Comparison of ENCODE assay signal across 10 mouse cellular contexts in the genomic region with DNA sequence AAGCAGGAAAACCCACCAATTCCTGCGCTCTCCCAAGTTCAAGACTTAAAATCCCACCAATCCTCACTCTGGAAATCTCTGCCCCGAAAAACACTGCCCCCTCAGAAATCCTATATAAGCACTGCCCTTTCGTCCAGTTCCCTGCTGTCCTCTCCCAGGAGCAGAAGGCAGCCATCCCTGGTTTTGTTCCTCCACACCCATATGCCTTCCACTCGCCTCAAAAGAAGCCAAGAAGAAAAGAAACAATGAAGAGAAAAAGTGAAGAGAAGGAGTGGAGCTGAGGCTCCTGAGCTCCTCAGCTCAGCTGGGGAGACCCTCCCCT. TPM values are rescaled to one million over a fixed set of nuclear protein-coding genes. Genes with fewer than 3 reads are reported as not detected.
DNase-seq lines count a peak whose midpoint lies in the region; ATAC-seq and TF ChIP-seq lines count a peak whose summit lies in the region.
"Had no signal": no experiment of that assay in that cellular context is flagged by ENCODE, and none has a peak within 500 bp of the region (broad histone marks: within the 10 kb centered on the region; RNA-seq: fewer than 3 reads in every experiment).

No protein-coding gene starts in this region.

- ATAC-seq in heart, embryonic 11.5 days (replicated peaks; ENCODE audit: insufficient number of reproducible peaks, low FRiP score, low TSS enrichment) = no peak
- ATAC-seq in forebrain, embryonic 15.5 days (replicated peaks) = no peak
- no peak for ATAC-seq in liver, embryonic 15.5 days (ENCODE audit: insufficient read depth)

- no peaks in the 10 kb centered on the region for H3K4me1 ChIP-seq in heart, embryonic 11.5 days (ENCODE audit: control insufficient read depth, insufficient read depth, low read length)
- peaks cover 2% of the 10 kb centered on the region; the same call in 1 of the 2 replicates for H3K4me1 ChIP-seq in heart, adult 2 months (ENCODE audit: control insufficient read depth, insufficient read depth, low read length)
- 0 out of 2 replicates have a peak, but pooled peaks cover 3% of the 10 kb centered on the region for H3K4me1 ChIP-seq in cerebellum, adult 2 months (ENCODE audit: control insufficient read depth, insufficient read depth, low read length)
- no peaks in the 10 kb centered on the region for H3K4me1 ChIP-seq in forebrain, embryonic 15.5 days
- H3K4me1 ChIP-seq in liver, embryonic 15.5 days (replicated peaks) = 0 out of 2 replicates have a peak, but pooled peaks cover 4% of the 10 kb centered on the region

- H3K4me3 ChIP-seq in heart, embryonic 11.5 days (ENCODE audit: low read depth, low read length) = no peak overlapping the region
- H3K4me3 ChIP-seq in heart, adult 2 months = no peak overlapping the region
- peak overlapping the region; percentile 35 for H3K4me3 ChIP-seq in cerebellum, adult 2 months (replicated peaks; ENCODE audit: insufficient read depth, low read depth, low read length)
- H3K4me3 ChIP-seq in forebrain, embryonic 15.5 days = peak overlapping the region; percentile 64
- no peak overlapping the region for H3K4me3 ChIP-seq in liver, embryonic 15.5 days (replicated peaks)

- intact Hi-C loops in heart, adult 2 months (cut with DNase I) = no loop called here

- no peak overlapping the region for H3K27ac ChIP-seq in heart, embryonic 11.5 days (ENCODE audit: low read depth, low read length)
- no peak overlapping the region for H3K27ac ChIP-seq in heart, adult 2 months
- peak overlapping the region; percentile 51; the same call in 1 of the 2 replicates for H3K27ac ChIP-seq in cerebellum, adult 2 months (ENCODE audit: insufficient read depth, low read length)
- peak overlapping the region; percentile 98 for H3K27ac ChIP-seq in forebrain, embryonic 15.5 days (replicated peaks)
- no peak overlapping the region for H3K27ac ChIP-seq in liver, embryonic 15.5 days (replicated peaks)

- WGBS in heart, embryonic 11.5 days (ENCODE audit: insufficient replicate concordance) = 46% methylated on average over 4 of the region's 4 CpGs
- 56% methylated on average over 4 of the region's 4 CpGs for WGBS in heart, adult 2 months
- WGBS in cerebellum, adult 2 months = 40% methylated on average over 4 of the region's 4 CpGs
- 38% methylated on average over 4 of the region's 4 CpGs for WGBS in forebrain, embryonic 15.5 days
- WGBS in liver, embryonic 15.5 days (ENCODE audit: insufficient replicate concordance) = 47% methylated on average over 4 of the region's 4 CpGs

- no peaks in the 10 kb centered on the region for H3K36me3 ChIP-seq in heart, embryonic 11.5 days (ENCODE audit: control insufficient read depth, insufficient read depth, low read length)
- no peaks in the 10 kb centered on the region for H3K36me3 ChIP-seq in heart, adult 2 months (ENCODE audit: control insufficient read depth, insufficient read depth, low read length)
- H3K36me3 ChIP-seq in forebrain, embryonic 15.5 days = no peaks in the 10 kb centered on the region
- H3K36me3 ChIP-seq in liver, embryonic 15.5 days (replicated peaks) = no peaks in the 10 kb centered on the region

- DNase-seq in heart, adult 2 months = no peak
- DNase-seq in cerebellum, adult 2 months = peak; percentile 16 to 35
- DNase-seq in urinary bladder, postnatal 36 days (ENCODE audit: low spot score in 2 of 2) = no peak
- no peak for DNase-seq in urinary bladder, postnatal 14 days (ENCODE audit: low spot score)
- DNase-seq in kidney, postnatal 14 days = no peak
- DNase-seq: thymus, adult 2 months had no signal

- no peaks in the 10 kb centered on the region for H3K9me3 ChIP-seq in heart, embryonic 11.5 days (replicated peaks; ENCODE audit: control insufficient read depth, low read length)
- H3K9me3 ChIP-seq in forebrain, embryonic 15.5 days = no peaks in the 10 kb centered on the region
- no peaks in the 10 kb centered on the region for H3K9me3 ChIP-seq in liver, embryonic 15.5 days (replicated peaks)

- H3K9ac ChIP-seq in heart, embryonic 11.5 days (ENCODE audit: low read depth, low read length) = no peak overlapping the region
- no peak overlapping the region for H3K9ac ChIP-seq in heart, adult 2 months (ENCODE audit: low read depth, low read length)
- peak overlapping the region; percentile 82 for H3K9ac ChIP-seq in forebrain, embryonic 15.5 days (replicated peaks)
- H3K9ac ChIP-seq in liver, embryonic 15.5 days = no peak overlapping the region

- TF ChIP-seq CTCF in heart, adult 2 months (IDR thresholded peaks at IDR 0.05) = no peak
- no peak for TF ChIP-seq CTCF in cerebellum, adult 2 months (IDR thresholded peaks at IDR 0.05; ENCODE audit: borderline replicate concordance, insufficient read depth, low read depth, low read length)

- TF ChIP-seq EP300 in heart, adult 2 months (IDR thresholded peaks at IDR 0.05; ENCODE audit: insufficient read depth, low read depth, low read length) = no peak

- peak overlapping the region; percentile 65 for H3K4me2 ChIP-seq in heart, embryonic 11.5 days
- H3K4me2 ChIP-seq in forebrain, embryonic 15.5 days (replicated peaks) = peak overlapping the region; percentile 60
- peak overlapping the region; percentile 74; the same call in 1 of the 2 replicates for H3K4me2 ChIP-seq in liver, embryonic 15.5 days

- no peak for TF ChIP-seq POLR2A in heart, adult 2 months (IDR thresholded peaks at IDR 0.05; ENCODE audit: insufficient read depth, low read depth, low read length)
- no peak for TF ChIP-seq POLR2A in cerebellum, adult 2 months (IDR thresholded peaks at IDR 0.05; ENCODE audit: borderline replicate concordance, insufficient read depth, low read length)

- no peaks in the 10 kb centered on the region for H3K79me2 ChIP-seq in heart, adult 2 months (replicated peaks; ENCODE audit: control insufficient read depth, insufficient read depth, low read length)

- peaks cover 6% of the 10 kb centered on the region for H3K27me3 ChIP-seq in heart, embryonic 11.5 days (ENCODE audit: control insufficient read depth, insufficient read depth, low read length)
- H3K27me3 ChIP-seq in heart, adult 2 months (ENCODE audit: control insufficient read depth, insufficient read depth, low read length) = no peaks in the 10 kb centered on the region; the same call in 1 of the 2 replicates
- no peaks in the 10 kb centered on the region for H3K27me3 ChIP-seq in cerebellum, adult 2 months (ENCODE audit: control insufficient read depth, insufficient read depth, low read length)
- no peaks in the 10 kb centered on the region for H3K27me3 ChIP-seq in forebrain, embryonic 15.5 days
- peaks cover 23% of the 10 kb centered on the region for H3K27me3 ChIP-seq in liver, embryonic 15.5 days

RNA-seq across cellular contexts. Expression of a gene that starts 0.7 kb away (rescaled TPM):
- not detected in 2 replicates for polyA plus RNA-seq in heart, embryonic 11.5 days (2014; fragmentation: Nextera tagmentation; extraction: Ambion mirVana)
- total RNA-seq in heart, adult 2 months (2021) = not detected
- 0.94 and 1.1 TPM in 2 replicates for polyA plus RNA-seq in heart, adult 2 months (2012; rRNA removed)
- 5.8 and 6.5 TPM in 2 replicates for polyA plus RNA-seq in cerebellum, adult 2 months (2012; rRNA removed)
- polyA plus RNA-seq in forebrain, embryonic 15.5 days (2015; fragmentation: Nextera tagmentation; extraction: Ambion mirVana) = 1.5 and 3.3 TPM in 2 replicates
- polyA plus RNA-seq in liver, embryonic 15.5 days (2015; fragmentation: Nextera tagmentation; extraction: Ambion mirVana) = not detected in 2 replicates

RNA-seq across cellular contexts. Expression of a gene that starts 22.4 kb away (rescaled TPM):
- polyA plus RNA-seq in heart, embryonic 11.5 days (2014; fragmentation: Nextera tagmentation; extraction: Ambion mirVana) = not detected in 2 replicates
- total RNA-seq in heart, adult 2 months (2021) = not detected
- polyA plus RNA-seq in heart, adult 2 months (2012; rRNA removed) = not detected in 2 replicates
- not detected in 2 replicates for polyA plus RNA-seq in cerebellum, adult 2 months (2012; rRNA removed)
- polyA plus RNA-seq in forebrain, embryonic 15.5 days (2015; fragmentation: Nextera tagmentation; extraction: Ambion mirVana) = not detected in 2 replicates
- polyA plus RNA-seq in liver, embryonic 15.5 days (2015; fragmentation: Nextera tagmentation; extraction: Ambion mirVana) = 0.05 TPM in 1 of 2 replicates, not detected in the other
- total RNA-seq: hematopoietic stem cell, adult 5-6 weeks had no signal

RNA-seq across cellular contexts. Expression of a gene that starts 44.7 kb away (rescaled TPM):
- polyA plus RNA-seq in heart, embryonic 11.5 days (2014; fragmentation: Nextera tagmentation; extraction: Ambion mirVana) = not detected in 2 replicates
- total RNA-seq in heart, adult 2 months (2021) = under 1 TPM; 0.41 to 0.44 TPM
- polyA plus RNA-seq in heart, adult 2 months (2012; rRNA removed) = 0.26 and 0.31 TPM in 2 replicates
- not detected in 2 replicates for polyA plus RNA-seq in cerebellum, adult 2 months (2012; rRNA removed)
- 0.06 TPM in 1 of 2 replicates, not detected in the other for polyA plus RNA-seq in forebrain, embryonic 15.5 days (2015; fragmentation: Nextera tagmentation; extraction: Ambion mirVana)
- polyA plus RNA-seq in liver, embryonic 15.5 days (2015; fragmentation: Nextera tagmentation; extraction: Ambion mirVana) = 0.03 TPM in 1 of 2 replicates, not detected in the other
- total RNA-seq: hematopoietic stem cell, adult 5-6 weeks had no signal

Comparison
In these comparisons a context has a peak if more than half of its experiments do, and no peak if none do; other contexts are left out.
1. H3K27ac ChIP-seq: peak in cerebellum, adult 2 months (single experiment) and forebrain, embryonic 15.5 days (single experiment); none in heart, embryonic 11.5 days (single experiment), heart, adult 2 months (single experiment) and liver, embryonic 15.5 days (single experiment).
2. H3K4me3 ChIP-seq: peak in cerebellum, adult 2 months (single experiment) and forebrain, embryonic 15.5 days (single experiment); none in heart, embryonic 11.5 days (single experiment), heart, adult 2 months (single experiment) and liver, embryonic 15.5 days (single experiment).
3. DNase-seq: peak in cerebellum, adult 2 months (2 of 2); none in heart, adult 2 months (0 of 2), urinary bladder, postnatal 36 days (0 of 2), urinary bladder, postnatal 14 days (single experiment) and kidney, postnatal 14 days (single experiment).
4. Peak in every context shown above with its lines, with median percentiles within 50 percentile points of each other: H3K4me2 ChIP-seq.